Mouse (Mus musculus) kidney, adult 18-20 months (tissue): ENCODE measurements around the gene Chrm2.

Experiments
- DNase-seq: peaks from one replicate; pipeline ENCODE4 v3.0.0; 2021

Gene Chrm2

DNA sequence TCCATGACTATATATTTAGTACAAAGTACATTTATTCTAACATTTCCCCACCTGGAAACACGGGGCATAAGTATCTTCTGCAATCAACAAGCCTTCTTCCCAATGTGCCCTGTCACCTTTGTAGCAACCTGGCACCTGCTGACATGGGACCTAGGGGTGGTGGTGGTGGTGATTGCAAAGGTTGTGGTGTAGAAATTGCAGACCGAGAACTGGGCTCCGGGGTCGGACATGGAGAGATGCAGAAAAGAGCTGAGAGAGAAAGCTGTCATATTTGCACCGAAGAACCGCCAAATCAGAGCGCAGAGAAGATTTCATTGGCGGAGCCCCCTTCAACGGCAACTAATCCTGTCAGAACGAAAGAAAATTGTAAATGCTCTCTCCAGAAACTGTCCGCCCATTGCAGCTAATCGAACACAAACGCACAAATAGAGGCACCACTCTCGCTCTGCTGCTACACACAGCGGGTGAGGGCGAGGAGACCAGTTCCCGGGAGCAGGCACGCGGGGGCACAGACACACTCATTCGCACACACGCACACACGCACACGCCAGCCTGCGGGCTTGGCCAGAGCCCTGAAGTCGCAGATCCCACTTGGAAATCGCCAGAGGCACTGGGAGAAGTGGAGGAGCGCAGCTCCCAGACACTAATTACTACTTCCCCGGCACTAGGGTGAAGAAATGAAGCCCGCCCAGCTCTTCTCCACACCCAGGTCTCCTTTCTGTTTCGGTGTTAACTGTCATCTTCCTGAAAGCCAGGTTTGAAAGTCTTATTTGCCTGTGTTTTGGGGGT, at the start of gene Chrm2:
Gene Chrm2 (plus strand): TSS at position 473 of the 789 bp plus-strand sequence.
- no peak for DNase-seq

DNA sequence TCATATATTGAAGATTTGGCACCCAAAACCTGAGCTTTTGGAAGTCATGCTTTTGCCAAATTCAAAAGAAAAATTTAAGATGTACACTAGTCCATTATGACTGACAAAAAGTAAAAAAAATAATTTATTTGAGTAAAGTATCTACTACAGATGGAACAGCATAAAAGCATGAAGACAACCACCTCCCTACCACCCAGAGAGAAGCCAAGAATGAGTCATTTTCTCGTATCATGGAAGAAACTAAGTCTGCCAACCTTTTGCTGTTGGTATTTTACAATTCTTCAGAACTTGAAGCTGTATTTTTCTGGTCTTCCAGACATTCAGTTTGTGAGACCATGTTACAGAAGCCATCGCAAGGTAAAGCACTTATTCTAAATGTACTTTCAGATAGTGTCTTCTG, 13.9 kb upstream of the Chrm2 start:
- DNase-seq = no peak

DNA sequence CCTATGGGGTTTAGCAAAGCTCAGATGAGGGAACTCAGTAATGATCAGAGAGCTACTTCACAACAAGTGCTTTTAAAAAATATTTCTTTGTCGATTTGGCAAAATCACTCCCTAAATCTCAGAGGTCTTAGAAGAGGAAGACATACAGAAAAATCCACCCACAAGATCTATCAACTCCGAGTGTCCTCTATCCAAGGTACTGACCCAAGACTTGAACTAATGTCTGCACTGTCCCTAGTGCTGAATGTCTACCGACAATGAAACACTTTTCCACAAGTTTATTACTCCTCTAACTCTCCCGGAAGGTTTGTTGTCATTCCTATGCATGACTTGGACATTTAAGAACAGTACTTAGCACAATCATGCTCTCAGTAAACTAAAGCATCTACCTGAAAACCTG, 9.9 kb upstream of the Chrm2 start:
- DNase-seq = no peak

DNA sequence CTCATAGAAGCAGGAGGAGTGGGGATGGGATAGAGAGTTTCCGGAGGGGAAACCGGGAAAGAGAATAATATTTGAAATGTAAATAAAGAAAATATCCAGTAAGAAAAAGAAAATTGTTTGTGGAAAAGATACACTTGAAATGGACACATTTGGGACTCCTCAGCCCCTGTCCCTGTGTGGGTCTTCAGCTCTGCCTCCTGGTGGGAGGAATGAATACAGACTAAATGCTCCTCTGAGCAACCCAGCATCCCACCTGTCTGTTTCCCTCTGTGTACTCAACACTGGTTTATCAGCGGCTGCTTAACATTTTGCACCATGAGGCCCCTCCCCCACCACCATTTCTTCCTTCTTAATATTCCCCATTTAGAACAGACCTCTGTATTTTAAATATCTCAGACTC, 3.8 kb upstream of the Chrm2 start:
- no peak for DNase-seq

DNA sequence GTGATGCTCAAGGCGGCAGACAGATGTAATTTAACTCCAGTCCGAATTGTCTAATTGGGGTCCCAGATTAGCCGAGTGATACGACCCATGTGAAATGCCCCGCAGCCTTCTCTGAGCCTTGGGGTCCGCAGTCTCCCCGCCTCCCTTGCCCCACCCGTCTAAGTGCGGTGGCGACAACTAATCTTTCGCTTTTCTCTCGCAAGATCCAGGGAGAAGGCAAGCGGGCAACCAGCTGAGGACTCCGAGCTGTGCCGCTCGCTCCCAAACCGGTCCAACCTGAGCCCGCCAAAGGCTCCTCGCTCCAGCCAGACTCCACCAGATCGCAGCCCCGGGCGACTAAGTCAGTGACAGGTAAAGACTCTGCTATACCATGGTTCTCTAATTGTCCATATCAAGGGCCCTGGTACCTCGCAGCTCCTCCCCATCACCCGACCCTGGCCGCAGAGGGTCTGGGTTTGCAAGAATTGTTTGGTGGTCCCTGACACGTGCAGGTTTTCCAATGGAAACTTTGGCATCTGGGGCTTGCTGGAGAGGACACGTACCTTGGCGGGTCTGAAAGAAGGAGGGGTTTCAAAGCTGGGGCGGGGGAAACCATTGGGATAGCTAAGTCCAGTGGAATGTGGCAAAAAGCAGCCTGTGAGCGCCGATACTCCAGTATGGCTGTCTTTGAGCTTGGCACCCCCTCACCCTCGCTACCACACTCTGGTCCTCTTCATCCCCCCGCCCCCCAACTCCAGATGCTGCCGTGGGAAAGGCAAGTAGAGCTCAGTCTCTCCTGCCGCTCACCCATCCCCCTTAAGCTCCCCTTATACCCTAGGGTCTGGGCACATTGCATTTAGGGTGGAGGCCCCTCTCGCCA, 746 bp downstream of the Chrm2 start:
- no peak for DNase-seq

DNA sequence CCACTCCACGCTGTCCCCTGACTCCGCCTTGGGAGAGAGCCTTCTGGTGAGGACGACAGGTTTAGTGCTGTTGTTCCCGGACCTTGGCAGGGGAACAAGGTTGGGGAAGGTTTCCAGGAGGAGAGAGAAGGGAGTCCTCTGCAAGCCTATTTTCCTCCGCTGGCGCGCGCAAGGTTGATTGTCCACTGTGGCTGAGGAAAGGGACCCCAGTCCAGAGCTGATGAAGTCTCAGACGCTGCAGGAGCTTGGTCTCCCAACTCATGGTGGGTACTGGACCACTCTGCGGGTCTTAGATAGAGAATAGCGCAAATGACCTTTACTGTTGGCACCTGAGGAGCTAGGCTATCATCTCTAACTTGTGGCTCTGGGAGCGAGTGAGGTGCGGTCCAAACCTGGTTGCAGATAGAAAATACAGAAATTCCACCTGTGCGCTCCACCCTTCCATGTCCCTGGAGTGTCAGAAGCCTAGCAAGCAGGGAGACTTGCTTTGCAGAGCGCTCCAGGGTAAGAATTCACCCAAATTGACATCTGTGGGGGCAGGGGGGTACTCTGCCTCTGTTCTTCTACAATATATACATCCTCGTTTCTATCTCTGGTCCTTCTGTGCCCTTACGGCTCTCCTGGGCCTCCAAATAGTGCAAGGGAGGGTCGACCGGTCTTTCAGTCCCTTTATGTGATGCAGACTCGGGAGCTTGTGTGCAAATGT, 1.5 kb downstream of the Chrm2 start:
- DNase-seq = no peak

DNA sequence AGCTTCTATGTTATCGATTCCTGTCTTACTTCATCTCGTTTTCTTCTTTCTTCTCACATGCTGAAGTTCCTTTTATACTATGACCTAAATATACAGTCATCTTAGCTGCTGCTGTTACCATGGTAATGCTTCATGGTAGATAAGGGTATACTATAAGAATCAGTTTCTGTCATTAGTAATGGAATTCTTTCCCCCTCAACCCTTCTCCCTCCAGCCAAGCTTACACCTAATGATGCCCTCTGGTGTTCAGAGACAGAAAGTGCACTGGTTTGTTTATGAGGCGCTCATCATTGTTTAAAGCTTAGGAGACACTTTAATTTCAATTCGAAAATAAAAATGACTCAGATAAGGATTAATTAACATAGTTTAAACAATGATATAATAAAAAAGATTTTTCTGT, 5.8 kb downstream of the Chrm2 start:
- no peak for DNase-seq

DNA sequence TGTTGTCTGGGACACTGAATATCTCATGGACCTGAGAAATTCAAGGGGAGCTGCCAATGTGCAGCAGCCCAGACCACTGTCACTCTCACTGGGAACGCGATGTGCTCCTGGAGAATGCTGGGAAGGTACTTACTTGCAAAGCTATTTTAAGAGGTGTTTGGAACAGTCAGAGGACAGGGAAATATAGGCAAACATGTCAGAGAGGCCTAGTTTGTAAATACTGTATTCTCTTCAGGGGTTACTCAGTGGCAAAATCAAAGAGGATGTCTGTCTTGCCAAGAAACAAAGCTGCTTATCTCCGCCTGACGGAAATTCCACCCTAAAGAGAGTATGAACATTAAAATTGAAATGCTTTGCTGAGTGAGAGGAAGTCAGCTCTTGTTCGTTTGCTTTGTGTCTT, 17.3 kb downstream of the Chrm2 start:
- no peak for DNase-seq

DNA sequence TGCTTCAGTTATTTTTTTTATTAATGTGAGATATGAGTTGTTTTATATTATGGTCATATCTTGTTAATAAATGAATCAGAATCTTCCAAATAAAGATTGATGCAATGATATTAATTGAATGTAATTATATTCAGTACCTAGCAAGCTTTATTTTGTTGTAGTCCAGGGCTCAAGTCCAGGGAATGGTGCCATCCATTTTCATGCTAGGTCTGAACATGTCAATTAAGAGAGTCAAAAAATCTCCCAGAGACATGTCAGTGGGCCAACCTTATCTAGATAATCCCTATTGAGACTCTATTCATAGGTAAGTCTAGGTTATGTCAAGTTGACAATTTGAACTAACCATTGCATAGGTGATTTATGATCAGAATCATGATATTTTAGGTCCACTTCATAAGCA, 21.1 kb downstream of the Chrm2 start:
- no peak for DNase-seq

DNA sequence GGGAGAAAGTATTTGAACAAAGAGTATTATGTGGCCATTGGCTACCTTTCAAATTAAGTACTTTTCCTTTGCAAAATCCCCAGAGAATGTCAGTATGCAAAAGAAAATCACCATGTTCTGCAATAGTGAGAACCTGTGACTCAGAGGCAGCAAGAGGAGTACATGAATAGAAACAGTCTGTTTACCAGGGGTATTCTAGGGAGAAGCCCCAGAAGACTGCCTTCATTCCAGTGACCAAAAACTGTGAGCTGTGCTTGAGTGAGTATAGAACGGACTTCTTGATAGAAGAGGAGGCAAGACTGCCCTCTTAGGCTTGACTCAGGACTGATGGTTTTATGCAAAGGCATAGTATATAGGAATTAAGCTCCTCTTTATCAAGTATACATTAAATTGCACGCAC, 22.2 kb downstream of the Chrm2 start:
- no peak for DNase-seq

DNA sequence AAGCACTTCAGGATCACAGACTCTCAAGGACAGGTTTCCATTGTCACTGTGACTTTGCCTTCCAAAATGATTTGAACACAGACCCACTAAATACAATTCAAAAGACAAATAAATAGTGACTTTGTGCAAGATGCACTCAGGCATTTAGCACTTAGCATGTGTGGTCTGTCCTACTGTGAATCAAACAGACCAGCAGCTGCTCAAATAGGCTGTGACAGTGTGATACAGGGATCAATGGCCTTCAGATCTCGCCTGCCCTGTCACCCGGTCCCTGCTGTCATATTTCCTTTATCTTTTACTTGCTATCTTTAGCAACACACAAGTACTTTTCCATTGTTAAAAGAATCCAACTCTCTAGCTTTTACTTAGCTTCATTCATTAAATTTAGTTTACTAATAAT, 31.8 kb downstream of the Chrm2 start:
- no peak for DNase-seq

DNA sequence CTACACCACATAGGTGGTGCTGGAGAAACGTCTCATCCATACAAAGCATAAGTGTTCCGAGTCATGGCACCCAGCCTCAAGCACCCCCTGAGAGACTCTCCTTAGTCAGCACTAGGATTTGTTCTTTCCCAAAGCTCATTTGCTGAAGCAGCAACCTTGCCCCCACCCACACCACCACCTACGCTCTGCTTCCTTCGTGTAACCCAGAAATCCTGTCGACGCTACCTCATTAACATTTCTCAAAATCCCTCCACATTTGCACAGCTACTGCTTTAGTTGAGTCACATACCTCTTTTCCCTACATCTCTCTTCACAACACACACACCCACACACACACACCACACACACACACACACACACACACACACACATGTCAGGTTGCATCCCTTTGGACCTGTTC, 50.1 kb downstream of the Chrm2 start:
- no peak for DNase-seq

DNA sequence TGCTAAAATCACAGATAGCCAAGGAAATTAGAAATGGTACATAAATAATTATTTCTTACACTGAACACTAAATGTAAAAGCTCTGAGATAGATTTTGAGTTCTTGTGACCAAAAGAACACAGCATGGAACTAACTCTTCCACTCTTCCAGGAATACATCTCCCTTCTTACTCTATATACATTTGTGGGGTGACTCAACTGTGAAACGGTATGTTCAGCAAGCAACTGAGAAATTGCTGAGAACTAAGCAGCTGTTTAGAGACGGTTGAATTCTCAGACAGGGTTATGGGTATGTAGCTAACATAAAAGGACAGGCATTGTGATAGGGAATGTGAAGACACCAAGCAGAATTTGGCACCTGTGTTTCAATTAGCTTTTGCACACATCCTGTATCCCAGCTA, 51.3 kb downstream of the Chrm2 start:
- no peak for DNase-seq

DNA sequence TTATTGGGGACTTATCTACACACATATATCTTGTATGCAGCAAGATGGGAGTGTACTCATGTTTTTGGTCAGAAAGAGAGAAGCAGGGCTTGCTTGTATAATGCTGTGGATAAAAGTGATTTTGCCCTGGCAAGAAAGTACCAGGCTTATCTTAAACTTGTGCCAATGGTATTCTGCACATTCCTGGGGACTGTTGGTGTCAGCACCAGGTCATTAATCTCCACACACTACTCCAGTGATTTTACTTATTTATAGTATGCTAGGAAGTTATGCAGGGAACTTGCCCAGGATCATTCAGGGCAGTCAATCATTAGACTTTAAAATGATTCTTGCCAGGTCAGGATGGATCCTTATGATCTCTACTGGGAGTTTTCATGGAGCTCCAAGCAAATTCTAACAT, 63.6 kb downstream of the Chrm2 start:
- no peak for DNase-seq

DNA sequence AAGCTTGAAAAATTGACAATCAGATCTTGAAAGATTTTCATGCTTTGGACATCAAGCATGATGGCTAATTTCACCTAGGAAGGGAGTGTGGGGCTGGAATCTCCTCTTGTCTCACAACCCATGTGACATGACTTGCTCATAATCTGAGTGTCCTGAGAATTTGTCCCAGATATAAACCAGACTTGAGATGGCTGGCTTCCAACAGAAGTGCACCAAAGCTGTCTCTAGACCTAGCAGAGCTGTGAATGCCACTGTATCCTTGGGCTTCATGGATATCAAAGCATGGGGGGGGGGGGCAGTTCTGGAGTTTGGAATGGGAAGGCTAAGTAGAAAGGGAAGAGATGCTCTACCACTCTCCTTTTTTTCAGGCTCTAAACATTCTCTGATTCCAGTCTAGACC, 67.2 kb downstream of the Chrm2 start:
- no peak for DNase-seq

DNA sequence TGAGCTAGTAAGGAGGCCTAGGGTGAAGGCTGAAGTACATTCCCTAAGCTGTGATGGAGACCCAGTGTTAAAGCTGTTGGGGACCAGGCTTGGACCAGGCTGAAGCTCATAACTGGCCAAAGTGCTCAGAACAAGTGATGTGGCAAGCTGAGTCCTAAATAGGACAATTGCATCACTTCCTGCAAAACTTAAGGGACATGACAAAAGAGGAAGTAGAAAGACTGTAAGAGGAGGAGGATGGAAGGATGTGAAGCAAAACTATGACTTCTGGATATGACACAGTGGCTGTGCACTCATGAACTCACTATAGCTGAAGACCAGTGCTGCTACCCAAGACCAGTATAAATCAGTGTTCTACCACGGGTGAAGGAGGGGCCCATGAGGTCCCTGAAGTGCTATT, 69.1 kb downstream of the Chrm2 start:
- no peak for DNase-seq

DNA sequence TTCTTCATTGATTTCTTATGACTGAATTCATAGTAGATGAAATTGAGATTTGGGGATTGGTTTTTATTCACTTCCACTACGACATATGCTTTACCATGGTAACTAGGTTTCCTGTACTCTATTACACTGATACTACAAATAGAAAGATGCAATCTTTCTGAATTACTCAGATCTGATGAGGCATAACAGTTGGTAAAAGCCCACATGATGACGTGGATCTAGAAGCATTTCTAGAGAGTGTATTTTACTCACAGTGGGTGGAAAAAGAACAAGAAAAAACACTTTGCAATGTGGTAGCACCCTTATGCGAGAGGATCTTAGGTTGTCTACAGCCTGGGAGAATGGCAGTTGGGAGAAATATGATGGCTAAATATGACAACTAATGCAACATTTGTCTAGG, 76.1 kb downstream of the Chrm2 start:
- no peak for DNase-seq

DNA sequence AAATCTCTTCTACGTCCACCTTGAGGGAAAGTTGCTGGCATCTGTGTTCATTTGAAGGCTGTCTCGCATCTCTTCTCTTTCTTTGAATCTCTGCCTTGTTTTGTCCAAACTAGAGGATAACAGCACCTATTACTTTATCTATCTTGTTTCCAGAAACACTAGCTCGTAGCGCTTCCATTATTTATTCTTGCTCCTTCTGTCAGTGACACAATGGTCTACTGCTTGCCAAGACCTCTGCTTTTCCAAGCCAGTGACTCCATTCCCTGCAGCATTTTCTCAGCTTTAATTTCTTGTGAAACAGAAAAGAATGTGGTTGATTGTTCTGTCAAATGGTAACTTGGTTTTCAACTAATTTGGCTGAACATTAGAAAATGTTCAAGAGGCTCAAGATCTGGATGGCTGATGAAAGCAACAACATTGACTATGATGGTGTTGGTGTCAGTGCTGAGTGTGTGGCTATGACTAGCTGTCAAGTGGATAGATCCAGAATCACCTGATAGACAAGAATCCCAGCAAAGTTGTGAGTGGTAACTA, 96.3 kb downstream of the Chrm2 start:
- DNase-seq = no peak

DNA sequence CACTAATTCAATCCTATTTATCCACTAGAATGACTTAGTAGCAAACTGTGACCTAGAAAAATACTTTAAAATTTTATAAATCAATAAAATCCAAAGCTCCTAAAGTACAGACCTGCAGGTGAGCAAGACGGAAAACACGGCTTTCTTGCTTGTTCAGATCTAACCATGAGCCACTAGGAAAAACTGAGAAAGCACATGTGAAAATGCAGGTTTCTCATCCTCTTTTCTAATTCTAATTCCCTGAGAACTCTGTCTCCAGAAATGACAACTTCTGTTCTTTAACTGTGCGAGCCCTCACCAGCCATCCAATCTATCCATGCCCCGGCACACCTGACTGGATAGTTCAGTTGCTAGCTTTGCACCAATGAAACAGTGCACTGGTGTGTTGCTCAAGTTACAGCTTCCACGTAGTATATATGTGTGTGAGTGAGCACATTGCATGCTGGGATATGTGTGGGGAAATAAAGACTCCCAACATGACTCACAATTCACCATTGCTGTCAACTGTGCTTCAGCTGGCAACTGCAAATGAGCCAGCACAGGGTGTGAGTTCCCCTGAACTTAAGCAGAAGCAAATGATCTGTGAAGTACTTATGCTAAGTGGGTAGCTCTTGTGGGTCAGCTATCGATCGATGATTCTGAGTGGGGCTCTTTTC, 119.3 kb downstream of the Chrm2 start:
- no peak for DNase-seq

DNA sequence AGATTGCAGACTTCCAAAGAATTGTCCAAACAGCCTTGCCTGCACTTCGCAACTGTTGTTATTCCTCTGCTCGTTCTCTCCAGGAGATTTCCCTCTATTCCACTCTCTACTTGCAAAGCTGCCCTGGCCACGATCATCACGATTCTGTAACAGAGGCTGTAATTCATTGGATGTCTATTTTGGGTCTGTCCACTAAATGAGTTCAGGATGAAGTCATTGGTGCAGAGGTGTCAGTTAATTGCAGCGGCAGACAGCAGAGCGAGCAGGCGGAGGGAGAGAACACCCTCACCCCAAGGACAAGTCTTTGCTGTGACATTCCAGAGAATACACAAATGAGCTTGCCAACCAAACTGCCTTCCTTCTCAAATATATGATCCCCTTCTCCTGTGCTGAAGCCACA, 120.1 kb downstream of the Chrm2 start:
- DNase-seq = no peak

DNA sequence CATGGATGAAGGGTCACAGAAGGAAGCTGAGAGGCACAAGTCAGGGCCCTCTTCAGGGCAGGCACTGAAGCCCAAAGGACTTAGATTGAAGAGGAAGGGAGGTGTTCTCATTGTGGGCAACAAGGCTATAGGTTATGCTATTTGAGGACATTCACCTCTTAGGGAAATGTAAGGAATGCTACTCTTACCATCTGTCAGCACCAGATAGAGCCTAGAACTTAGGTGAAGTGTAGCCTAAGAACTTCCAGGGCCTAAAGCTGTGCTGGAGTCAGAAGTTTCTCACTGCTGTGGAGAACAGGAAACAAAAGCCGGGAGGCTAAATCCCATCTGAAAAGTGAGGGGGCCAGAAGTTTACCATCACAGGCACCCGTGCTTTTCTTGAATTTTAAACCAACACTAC, 120.6 kb downstream of the Chrm2 start:
- no peak for DNase-seq

DNA sequence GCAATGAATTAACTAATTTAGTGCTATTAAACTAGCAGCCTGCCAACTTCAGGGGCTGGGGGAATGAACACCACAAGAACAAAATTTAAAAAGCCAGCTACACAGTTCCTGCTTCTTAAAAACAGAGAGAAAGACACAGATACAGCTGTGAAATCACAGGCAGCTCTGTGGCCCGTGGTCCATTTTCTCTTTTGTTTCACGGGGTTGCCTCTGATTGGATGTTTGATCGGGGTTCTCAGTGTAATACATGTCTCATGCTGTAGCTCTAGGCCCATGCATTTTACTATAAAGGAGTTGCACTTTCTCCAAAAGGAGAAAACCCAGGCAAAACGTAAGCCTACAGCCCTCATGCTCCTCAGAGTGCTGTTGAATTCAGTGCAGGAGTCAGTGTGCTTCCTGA, 128.6 kb downstream of the Chrm2 start:
- no peak for DNase-seq

DNA sequence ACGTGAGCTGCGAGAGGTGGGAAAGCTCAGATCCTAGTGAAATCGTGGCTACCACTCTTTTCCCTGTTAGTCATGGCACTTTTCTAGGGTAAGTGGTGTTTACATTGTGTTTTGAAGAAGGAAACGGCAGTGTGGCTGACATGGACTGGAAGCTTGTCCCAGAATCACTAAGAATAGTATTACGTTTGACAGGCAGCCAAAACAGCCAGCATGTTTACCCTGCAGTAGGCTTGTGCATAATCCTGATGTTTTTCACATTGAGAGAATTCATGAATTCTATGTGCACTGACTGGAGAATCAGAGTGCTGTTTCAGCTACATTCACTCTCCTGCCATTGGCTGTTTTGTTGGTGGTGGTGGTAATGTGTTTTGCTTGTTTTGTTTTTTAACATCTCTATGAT, 129.4 kb downstream of the Chrm2 start:
- DNase-seq = no peak
